In the genomic region with DNA sequence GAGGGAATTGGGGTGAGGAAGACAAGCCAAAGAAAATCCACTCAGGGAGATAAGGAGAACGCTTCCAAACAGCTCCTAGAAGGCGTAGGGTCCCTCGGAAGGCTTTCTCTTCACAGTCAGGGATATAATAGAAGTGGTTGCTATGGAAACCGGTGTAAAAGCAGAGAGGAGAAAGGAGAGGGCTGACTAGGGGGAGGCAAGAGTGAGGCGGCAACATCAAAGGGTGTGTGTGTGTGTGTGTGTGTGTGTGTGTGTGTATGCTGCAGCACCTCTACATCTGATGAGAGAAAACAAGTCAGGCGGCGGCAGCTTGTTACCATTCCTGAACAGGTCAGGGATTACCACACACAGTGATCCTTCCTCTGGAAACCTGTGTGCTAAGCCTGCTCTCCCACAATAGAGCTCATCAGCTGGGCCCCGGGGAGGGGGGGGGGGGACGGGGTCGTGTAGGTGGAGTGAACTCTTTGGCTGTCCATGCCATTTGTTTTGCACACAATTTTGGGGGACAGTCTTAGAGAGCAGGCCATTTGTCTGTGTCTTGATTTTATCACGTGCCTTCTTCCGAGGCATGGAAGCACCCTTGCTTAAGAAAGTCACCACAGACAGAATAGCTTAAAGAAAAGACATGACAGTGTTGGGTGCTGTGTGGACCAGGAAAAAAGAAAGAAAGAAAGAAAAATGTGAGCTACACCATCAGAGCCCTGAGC, we compare ENCODE assay signal across 8 mouse cellular contexts. TPM values are rescaled to one million over a fixed set of nuclear protein-coding genes. Genes with fewer than 3 reads are reported as not detected.
DNase-seq lines count a peak whose midpoint lies in the region; ATAC-seq and TF ChIP-seq lines count a peak whose summit lies in the region.

No protein-coding gene starts in this region.

- peaks cover 60% of the 10 kb centered on the region for H3K4me1 ChIP-seq in cerebellum, adult 2 months (ENCODE audit: control insufficient read depth, insufficient read depth, low read length)
- peaks cover 32% of the 10 kb centered on the region for H3K4me1 ChIP-seq in forebrain, embryonic 11.5 days (replicated peaks; ENCODE audit: control insufficient read depth, insufficient read depth, low read length)
- H3K4me1 ChIP-seq in neural tube, embryonic 12.5 days = peaks cover 45% of the 10 kb centered on the region

- ATAC-seq in forebrain, embryonic 11.5 days (replicated peaks; ENCODE audit: low FRiP score) = peak; percentile 84
- ATAC-seq in neural tube, embryonic 12.5 days (ENCODE audit: low FRiP score, low read depth) = peak; percentile 57

- no peak for TF ChIP-seq POLR2A in cerebellum, adult 2 months (IDR thresholded peaks at IDR 0.05; ENCODE audit: borderline replicate concordance, insufficient read depth, low read length)

- H3K9ac ChIP-seq in forebrain, embryonic 11.5 days (ENCODE audit: low read length) = peak overlapping the region; percentile 39
- peak overlapping the region; percentile 41; the same call in 1 of the 2 replicates for H3K9ac ChIP-seq in neural tube, embryonic 12.5 days

- H3K36me3 ChIP-seq in forebrain, embryonic 11.5 days (ENCODE audit: control insufficient read depth, insufficient read depth, low read length) = no peaks in the 10 kb centered on the region
- no peaks in the 10 kb centered on the region for H3K36me3 ChIP-seq in neural tube, embryonic 12.5 days

- DNase-seq in cerebellum, adult 2 months = peak in 1 of 2 experiments; percentile 54
- no peak for DNase-seq in cerebellum, adult 9-11 months
- DNase-seq in CD4-positive helper T cell, adult 2 months (ENCODE audit: low read depth, low spot score) = peak; percentile 7
- DNase-seq in forebrain, embryonic 11.5 days (ENCODE audit: low spot score) = peak; percentile 94
- peak; percentile 76 for DNase-seq in layer of hippocampus, adult 9-11 months
- DNase-seq in urinary bladder, postnatal 10 days (ENCODE audit: low spot score) = no peak
- no peak for DNase-seq in thymus, adult 18-20 months

- peak overlapping the region; percentile 70 for H3K27ac ChIP-seq in cerebellum, adult 2 months (ENCODE audit: insufficient read depth, low read length)
- peak overlapping the region; percentile 88 for H3K27ac ChIP-seq in forebrain, embryonic 11.5 days (ENCODE audit: low read depth, low read length)
- peak overlapping the region; percentile 72; the same call in 1 of the 2 replicates for H3K27ac ChIP-seq in neural tube, embryonic 12.5 days

- no peak for TF ChIP-seq CTCF in cerebellum, adult 2 months (IDR thresholded peaks at IDR 0.05; ENCODE audit: borderline replicate concordance, insufficient read depth, low read depth, low read length)

- H3K27me3 ChIP-seq in cerebellum, adult 2 months (ENCODE audit: control insufficient read depth, insufficient read depth, low read length) = no peaks in the 10 kb centered on the region
- no peaks in the 10 kb centered on the region for H3K27me3 ChIP-seq in forebrain, embryonic 11.5 days (ENCODE audit: control insufficient read depth, insufficient read depth, low read length)
- no peaks in the 10 kb centered on the region for H3K27me3 ChIP-seq in neural tube, embryonic 12.5 days (replicated peaks)

- 21% methylated on average over 12 of the region's 12 CpGs for WGBS in cerebellum, adult 2 months
- 4% methylated on average over 12 of the region's 12 CpGs for WGBS in forebrain, embryonic 11.5 days
- 2% methylated on average over 12 of the region's 12 CpGs for whole genome bisulfite sequencing in neural tube, embryonic 12.5 days

- H3K4me3 ChIP-seq in cerebellum, adult 2 months (replicated peaks; ENCODE audit: insufficient read depth, low read depth, low read length) = no peak overlapping the region
- H3K4me3 ChIP-seq in forebrain, embryonic 11.5 days (ENCODE audit: low read depth, low read length) = no peak overlapping the region
- no peak overlapping the region for H3K4me3 ChIP-seq in neural tube, embryonic 12.5 days

- no peaks in the 10 kb centered on the region for H3K9me3 ChIP-seq in forebrain, embryonic 11.5 days (ENCODE audit: control insufficient read depth, low read length)
- H3K9me3 ChIP-seq in neural tube, embryonic 12.5 days = no peaks in the 10 kb centered on the region

- peak overlapping the region; percentile 38; the same call in 1 of the 2 replicates for H3K4me2 ChIP-seq in forebrain, embryonic 11.5 days (ENCODE audit: low read depth, low read length, severe bottlenecking)
- H3K4me2 ChIP-seq in neural tube, embryonic 12.5 days (replicated peaks) = peak overlapping the region; percentile 48

RNA-seq across cellular contexts. Expression of a gene that starts 55.0 kb away (rescaled TPM):
- polyA plus RNA-seq in cerebellum, adult 2 months (2012; rRNA removed) = 42.0 and 42.4 TPM in 2 replicates
- 4.5 and 4.6 TPM in 2 replicates for polyA plus RNA-seq in forebrain, embryonic 11.5 days (2014; fragmentation: Nextera tagmentation; extraction: Ambion mirVana)
- polyA plus RNA-seq in neural tube, embryonic 12.5 days (2016; fragmentation: Nextera tagmentation; extraction: Ambion mirVana) = 8.5 and 9.5 TPM in 2 replicates

Comparison
In these comparisons a context has a peak if more than half of its experiments do, and no peak if none do; other contexts are left out.
1. DNase-seq: peak in CD4-positive helper T cell, adult 2 months (single experiment), forebrain, embryonic 11.5 days (single experiment) and layer of hippocampus, adult 9-11 months (single experiment); none in cerebellum, adult 9-11 months (single experiment), urinary bladder, postnatal 10 days (single experiment) and thymus, adult 18-20 months (0 of 2).
2. Peak in every context shown above with its lines, with median percentiles within 50 percentile points of each other: H3K27ac ChIP-seq.